8 mouse cellular contexts compared by ENCODE assay signal in the genomic region with DNA sequence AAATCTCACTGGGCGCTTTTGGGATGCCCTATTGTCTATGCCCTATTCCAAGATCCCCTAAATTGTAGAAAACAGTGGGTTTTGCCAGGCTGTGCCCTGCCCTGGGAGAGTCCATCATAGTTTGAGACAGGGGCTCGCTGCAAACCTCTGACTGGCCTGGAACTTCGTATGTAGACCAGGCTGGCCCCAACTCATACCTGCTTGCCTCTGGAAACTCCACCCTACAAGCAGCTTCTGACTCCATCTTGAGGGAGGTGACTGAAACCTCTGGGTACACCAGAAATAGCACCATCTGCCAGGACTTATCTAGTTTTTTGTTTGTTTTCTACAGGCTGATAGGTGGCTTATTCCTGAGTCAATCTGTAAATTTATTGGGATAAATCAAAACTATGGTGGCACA. TPM values are rescaled to one million over a fixed set of nuclear protein-coding genes. Genes with fewer than 3 reads are reported as not detected.
A peak's percentile ranks its signal among the peaks of the same experiment; 100 is the strongest.
DNase-seq lines count a peak whose midpoint lies in the region; ATAC-seq and TF ChIP-seq lines count a peak whose summit lies in the region.

No protein-coding gene starts in this region.

- H3K27me3 ChIP-seq in heart, embryonic 12.5 days (replicated peaks), result no peaks in the 10 kb centered on the region
- H3K27me3 ChIP-seq in MEL (ENCODE audit: control insufficient read depth in 1 of 2, insufficient read depth in 2 of 2, low read length in 2 of 2), result no peaks in the 10 kb centered on the region
- H3K27me3 ChIP-seq in hindbrain, embryonic 12.5 days, result no peaks in the 10 kb centered on the region
- no peaks in the 10 kb centered on the region for H3K27me3 ChIP-seq in midbrain, embryonic 11.5 days (ENCODE audit: control insufficient read depth, insufficient read depth, low read length)

- DNase-seq in heart, postnatal 25 days (ENCODE audit: low spot score), result no peak
- no peak for DNase-seq in MEL (ENCODE audit: low read depth, low spot score)
- no peak for DNase-seq in midbrain, embryonic 11.5 days (ENCODE audit: low spot score, missing footprints)
- no peak for DNase-seq in spleen, postnatal 36 days (ENCODE audit: low spot score in 2 of 2)
- DNase-seq in frontal cortex, postnatal 14 days (ENCODE audit: low spot score in 2 of 2), result no peak
- DNase-seq in kidney, postnatal 10 days, result no peak

- no peak overlapping the region for H3K9ac ChIP-seq in heart, embryonic 12.5 days
- H3K9ac ChIP-seq in MEL (ENCODE audit: control insufficient read depth, low read depth, low read length, poor library complexity, severe bottlenecking), result peak overlapping the region; percentile 80
- H3K9ac ChIP-seq in hindbrain, embryonic 12.5 days, result no peak overlapping the region
- H3K9ac ChIP-seq in midbrain, embryonic 11.5 days (ENCODE audit: low read length), result peak overlapping the region; percentile 86; the same call in 1 of the 2 replicates

- TF ChIP-seq POLR2A in MEL (IDR thresholded peaks at IDR 0.05; ENCODE audit: control insufficient read depth in 1 of 2, insufficient read depth in 1 of 2, low read depth in 1 of 2, low read length in 2 of 2, poor library complexity in 1 of 2), result no peak

- intact Hi-C loops in heart, postnatal 25 days (cut with DNase I), result loop anchor here (2.0 kb wide), 1 partner anchor 15 kb away; a partner anchor contains a TSS

- H3K27ac ChIP-seq in heart, embryonic 12.5 days (ENCODE audit: poor library complexity, severe bottlenecking), result no peak overlapping the region
- H3K27ac ChIP-seq in MEL (ENCODE audit: control insufficient read depth, low read depth, low read length), result no peak overlapping the region
- no peak overlapping the region for H3K27ac ChIP-seq in hindbrain, embryonic 12.5 days
- no peak overlapping the region for H3K27ac ChIP-seq in midbrain, embryonic 11.5 days (ENCODE audit: low read depth, low read length)

- TF ChIP-seq EP300 in MEL (IDR thresholded peaks at IDR 0.05; ENCODE audit: low read depth in 1 of 2, low read length in 2 of 2), result no peak

- H3K4me1 ChIP-seq in heart, embryonic 12.5 days (replicated peaks), result peaks cover 9% of the 10 kb centered on the region
- H3K4me1 ChIP-seq in MEL (ENCODE audit: control insufficient read depth in 1 of 2, insufficient read depth in 2 of 2, low read length in 2 of 2), result peaks cover 0 to 7% of the 10 kb centered on the region in 2 experiments; a peak in 3 of 4 replicates
- peaks cover 13% of the 10 kb centered on the region for H3K4me1 ChIP-seq in hindbrain, embryonic 12.5 days
- H3K4me1 ChIP-seq in midbrain, embryonic 11.5 days (ENCODE audit: control insufficient read depth, insufficient read depth, low read length), result peaks cover 7% of the 10 kb centered on the region

- peaks cover 18% of the 10 kb centered on the region for H3K79me2 ChIP-seq in MEL (ENCODE audit: control insufficient read depth, insufficient read depth, low read length, poor library complexity)

- no peak for TF ChIP-seq RAD21 in MEL (IDR thresholded peaks at IDR 0.05; ENCODE audit: low read depth, low read length)

- 78% methylated on average over 3 of the region's 3 CpGs for WGBS in heart, embryonic 12.5 days
- 83% methylated on average over 3 of the region's 3 CpGs for WGBS in hindbrain, embryonic 12.5 days
- WGBS in midbrain, embryonic 11.5 days, result 88% methylated on average over 3 of the region's 3 CpGs

- peak overlapping the region; percentile 97 for H3K4me3 ChIP-seq in heart, embryonic 12.5 days
- H3K4me3 ChIP-seq in MEL (ENCODE audit: control insufficient read depth in 1 of 2, insufficient read depth in 1 of 2, low read depth in 2 of 2, low read length in 2 of 2), result peak overlapping the region; percentile 92 to 98
- H3K4me3 ChIP-seq in hindbrain, embryonic 12.5 days, result peak overlapping the region; percentile 97
- H3K4me3 ChIP-seq in midbrain, embryonic 11.5 days (ENCODE audit: low read depth, low read length), result peak overlapping the region; percentile 96

- TF ChIP-seq CTCF in MEL (IDR thresholded peaks at IDR 0.05 in 2 of 3, conservative IDR thresholded peaks at IDR 0.05 in 1 of 3; ENCODE audit: control insufficient read depth in 1 of 3, insufficient read depth in 1 of 3, low read depth in 2 of 3, low read length in 3 of 3, poor library complexity in 1 of 3, severe bottlenecking in 1 of 3), result no peak

- H3K36me3 ChIP-seq in heart, embryonic 12.5 days, result peaks cover 23% of the 10 kb centered on the region
- peaks cover 0 to 11% of the 10 kb centered on the region in 2 experiments for H3K36me3 ChIP-seq in MEL (ENCODE audit: control insufficient read depth in 1 of 2, insufficient read depth in 2 of 2, low read length in 2 of 2)
- peaks cover 22% of the 10 kb centered on the region for H3K36me3 ChIP-seq in hindbrain, embryonic 12.5 days
- H3K36me3 ChIP-seq in midbrain, embryonic 11.5 days (ENCODE audit: control insufficient read depth, insufficient read depth, low read length), result peaks cover 8% of the 10 kb centered on the region

- peak overlapping the region; percentile 91 for H3K4me2 ChIP-seq in heart, embryonic 12.5 days
- peak overlapping the region; percentile 96 for H3K4me2 ChIP-seq in hindbrain, embryonic 12.5 days (replicated peaks)
- peak overlapping the region; percentile 59 for H3K4me2 ChIP-seq in midbrain, embryonic 11.5 days

- ATAC-seq in heart, embryonic 12.5 days (ENCODE audit: insufficient number of reproducible peaks, low FRiP score), result no peak
- peak; percentile 36; the same call in 1 of the 2 replicates for ATAC-seq in hindbrain, embryonic 12.5 days (ENCODE audit: low FRiP score)
- ATAC-seq in midbrain, embryonic 11.5 days (ENCODE audit: low FRiP score), result peak; percentile 29; the same call in 1 of the 2 replicates

- H3K9me3 ChIP-seq in heart, embryonic 12.5 days (replicated peaks), result no peaks in the 10 kb centered on the region
- H3K9me3 ChIP-seq in MEL (replicated peaks; ENCODE audit: insufficient read depth, low read length), result no peaks in the 10 kb centered on the region
- no peaks in the 10 kb centered on the region for H3K9me3 ChIP-seq in hindbrain, embryonic 12.5 days (replicated peaks)
- H3K9me3 ChIP-seq in midbrain, embryonic 11.5 days (ENCODE audit: control insufficient read depth, low read length), result no peaks in the 10 kb centered on the region

TF ChIP-seq in MEL, 35 proteins besides CTCF, POLR2A, EP300 and RAD21:
- TF ChIP-seq MAX (IDR thresholded peaks at IDR 0.05; ENCODE audit: low read length) (no peak), TBP (IDR thresholded peaks at IDR 0.05; ENCODE audit: low read depth, low read length) (no peak), BHLHE40 (IDR thresholded peaks at IDR 0.05; ENCODE audit: borderline replicate concordance, low read depth, low read length) (no peak), USF2 (IDR thresholded peaks at IDR 0.05; ENCODE audit: borderline replicate concordance in 1 of 2, insufficient read depth in 1 of 2, low read depth in 1 of 2, low read length in 2 of 2) (no peak), HCFC1 (IDR thresholded peaks at IDR 0.05; ENCODE audit: low read depth, low read length) (no peak), SIN3A (IDR thresholded peaks at IDR 0.05; ENCODE audit: low read length) (no peak), MYB (IDR thresholded peaks at IDR 0.05; ENCODE audit: low read depth, low read length) (no peak), CHD1 (IDR thresholded peaks at IDR 0.05; ENCODE audit: low read depth, low read length) (no peak), ZC3H11A (IDR thresholded peaks at IDR 0.05; ENCODE audit: low read depth, low read length) (no peak), ELF1 (IDR thresholded peaks at IDR 0.05; ENCODE audit: low read depth, low read length) (no peak), MAFK (IDR thresholded peaks at IDR 0.05; ENCODE audit: borderline replicate concordance, low read depth, low read length) (no peak), JUND (IDR thresholded peaks at IDR 0.05; ENCODE audit: low read depth, low read length) (no peak), NRF1 (IDR thresholded peaks at IDR 0.05; ENCODE audit: insufficient read depth, low read depth, low read length, poor library complexity, severe bottlenecking) (no peak), SMC3 (IDR thresholded peaks at IDR 0.05; ENCODE audit: low read depth, low read length) (no peak)

RNA-seq across cellular contexts. Expression of a gene that starts 0.7 kb away (rescaled TPM):
- 31.0 and 37.2 TPM in 2 replicates for polyA plus RNA-seq in heart, embryonic 12.5 days (2016; fragmentation: Nextera tagmentation; extraction: Ambion mirVana)
- total RNA-seq in heart, postnatal 25 days (2021), result 10 to 100 TPM; 13.5 to 16.0 TPM
- 47.5 and 49.0 TPM in 2 replicates for total RNA-seq in MEL (2012; rRNA removed)
- polyA plus RNA-seq in MEL (2012; ENCODE audit: insufficient read depth in 1 of 2, insufficient read length in 2 of 2, low read depth in 1 of 2, low replicate concordance in 2 of 2, missing spikeins in 1 of 2), result 100 to 1,000 TPM in 1 of 2 experiments, not detected in 1; 124 TPM
- 52.7 and 53.8 TPM in 2 replicates for polyA plus RNA-seq in hindbrain, embryonic 12.5 days (2016; fragmentation: Nextera tagmentation; extraction: Ambion mirVana)
- polyA plus RNA-seq in midbrain, embryonic 11.5 days (2014; fragmentation: Nextera tagmentation; extraction: Ambion mirVana), result 84.4 and 86.8 TPM in 2 replicates

RNA-seq across cellular contexts. Expression of a gene that starts 16.2 kb away (rescaled TPM):
- 126 and 131 TPM in 2 replicates for polyA plus RNA-seq in heart, embryonic 12.5 days (2016; fragmentation: Nextera tagmentation; extraction: Ambion mirVana)
- total RNA-seq in heart, postnatal 25 days (2021), result 1 to 10 TPM; 5.6 to 6.7 TPM
- 26.4 and 36.8 TPM in 2 replicates for total RNA-seq in MEL (2012; rRNA removed)
- polyA plus RNA-seq in MEL (2012; ENCODE audit: insufficient read depth in 1 of 2, insufficient read length in 2 of 2, low read depth in 1 of 2, low replicate concordance in 2 of 2, missing spikeins in 1 of 2), result 10 to 100 TPM in 1 of 2 experiments, not detected in 1; 57.6 TPM
- 358 and 382 TPM in 2 replicates for polyA plus RNA-seq in hindbrain, embryonic 12.5 days (2016; fragmentation: Nextera tagmentation; extraction: Ambion mirVana)
- polyA plus RNA-seq in midbrain, embryonic 11.5 days (2014; fragmentation: Nextera tagmentation; extraction: Ambion mirVana), result 239 and 276 TPM in 2 replicates

RNA-seq across cellular contexts. Expression of a gene that starts 20.1 kb away (rescaled TPM):
- 24.9 and 26.6 TPM in 2 replicates for polyA plus RNA-seq in heart, embryonic 12.5 days (2016; fragmentation: Nextera tagmentation; extraction: Ambion mirVana)
- total RNA-seq in heart, postnatal 25 days (2021), result 10 to 100 TPM; 25.3 to 29.3 TPM
- total RNA-seq in MEL (2012; rRNA removed), result 23.3 and 27.2 TPM in 2 replicates
- polyA plus RNA-seq in MEL (2012; ENCODE audit: insufficient read depth in 1 of 2, insufficient read length in 2 of 2, low read depth in 1 of 2, low replicate concordance in 2 of 2, missing spikeins in 1 of 2), result 10 to 100 TPM; 19.7 to 73.2 TPM
- polyA plus RNA-seq in hindbrain, embryonic 12.5 days (2016; fragmentation: Nextera tagmentation; extraction: Ambion mirVana), result 32.4 and 36.5 TPM in 2 replicates
- polyA plus RNA-seq in midbrain, embryonic 11.5 days (2014; fragmentation: Nextera tagmentation; extraction: Ambion mirVana), result 20.5 and 23.7 TPM in 2 replicates

Comparison
In these comparisons a context has a peak if more than half of its experiments do, and no peak if none do; other contexts are left out.
1. H3K9ac ChIP-seq: peak in MEL (single experiment) and midbrain, embryonic 11.5 days (single experiment); none in heart, embryonic 12.5 days (single experiment) and hindbrain, embryonic 12.5 days (single experiment).
2. Peak in every context shown above with its lines, with median percentiles within 50 percentile points of each other: H3K4me2 ChIP-seq and H3K4me3 ChIP-seq.